Mouse (Mus musculus): ENCODE results near the gene Kif14. TPM values are rescaled to one million over a fixed set of nuclear protein-coding genes. Genes with fewer than 3 reads are reported as not detected.
A peak's percentile ranks its signal among the peaks of the same experiment; 100 is the strongest.

The Kif14 gene
- polyA plus RNA-seq, 1 experiment from 2014 or later: 4.5 TPM

- Histone ChIP-seq H3K9me3 (ENCODE audit: control insufficient read depth, low read length) (peaks cover 3% of the 10 kb centered on the region; the same call in 1 of the 2 replicates), H3K4me3 (ENCODE audit: control insufficient read depth in 1 of 2, insufficient read depth in 1 of 2, low read depth in 1 of 2, low read length in 2 of 2) (no peak overlapping the region), H3K36me3 (ENCODE audit: control insufficient read depth, insufficient read depth, low read length) (no peaks in the 10 kb centered on the region), H3K27me3 (ENCODE audit: control insufficient read depth, insufficient read depth, low read length) (no peaks in the 10 kb centered on the region), H3K4me1 (ENCODE audit: control insufficient read depth in 2 of 2, insufficient read depth in 2 of 2, low read length in 2 of 2) (peaks cover 5 to 6% of the 10 kb centered on the region in 2 experiments; a peak in 2 of 4 replicates), H3K4me2 (ENCODE audit: low read length) (no peak overlapping the region), H3K9ac (ENCODE audit: low read length) (no peak overlapping the region), H3K27ac (replicated peaks in 1 of 2; ENCODE audit: control insufficient read depth in 1 of 2, insufficient read depth in 1 of 2, low read depth in 2 of 2, low read length in 2 of 2) (no peak overlapping the region)
- 58% methylated on average over 12 of the region's 12 CpGs for WGBS
- ATAC-seq (ENCODE audit: insufficient number of reproducible peaks, insufficient read depth, low FRiP score, low read depth): no peak
Observed at GRCm38 (mm10) chr1:136541618-136542376, 75.7 kb downstream of the Kif14 start.

DNA sequence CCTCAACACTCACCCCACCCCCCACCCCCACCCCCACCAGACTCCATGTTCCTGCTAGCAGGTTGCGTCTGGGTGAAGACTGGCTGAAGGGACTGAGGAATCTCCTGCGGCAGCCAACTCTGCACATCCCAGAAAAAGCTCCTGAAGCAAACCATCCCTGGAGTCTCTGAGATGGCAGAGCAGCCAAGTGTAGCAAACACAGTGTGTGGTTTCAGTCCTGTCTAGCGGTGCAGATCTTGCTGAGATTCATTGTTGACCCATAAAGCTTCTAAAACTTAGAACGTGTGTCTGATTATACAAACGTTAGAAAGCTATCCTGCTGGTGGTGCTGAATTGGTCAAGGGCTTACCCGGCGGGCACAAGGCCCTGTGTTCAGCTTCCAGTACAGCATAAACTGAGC, 77.8 kb downstream of the Kif14 start:
- Histone ChIP-seq H3K4me3 (ENCODE audit: control insufficient read depth in 1 of 2, insufficient read depth in 1 of 2, low read depth in 1 of 2, low read length in 2 of 2) (no peak overlapping the region), H3K27me3 (ENCODE audit: control insufficient read depth, insufficient read depth, low read length) (no peaks in the 10 kb centered on the region), H3K4me2 (ENCODE audit: low read length) (no peak overlapping the region), H3K9ac (ENCODE audit: low read length) (no peak overlapping the region), H3K9me3 (ENCODE audit: control insufficient read depth, low read length) (no peaks in the 10 kb centered on the region), H3K27ac (replicated peaks in 1 of 2; ENCODE audit: control insufficient read depth in 1 of 2, insufficient read depth in 1 of 2, low read depth in 2 of 2, low read length in 2 of 2) (no peak overlapping the region), H3K36me3 (ENCODE audit: control insufficient read depth, insufficient read depth, low read length) (no peaks in the 10 kb centered on the region), H3K4me1 (ENCODE audit: control insufficient read depth in 2 of 2, insufficient read depth in 2 of 2, low read length in 2 of 2) (peaks cover 5 to 6% of the 10 kb centered on the region in 2 experiments; a peak in 2 of 4 replicates)
- WGBS: 46% methylated on average over 7 of the region's 7 CpGs
- no peak for ATAC-seq (ENCODE audit: insufficient number of reproducible peaks, insufficient read depth, low FRiP score, low read depth)

GRCm38 (mm10) chr1:136547068-136547467, 80.9 kb downstream of the Kif14 start:
- WGBS: 83% methylated on average over 2 of the region's 2 CpGs
- Histone ChIP-seq H3K27me3 (ENCODE audit: control insufficient read depth, insufficient read depth, low read length) (no peaks in the 10 kb centered on the region), H3K4me2 (ENCODE audit: low read length) (no peak overlapping the region), H3K4me1 (ENCODE audit: control insufficient read depth in 2 of 2, insufficient read depth in 2 of 2, low read length in 2 of 2) (no peaks in the 10 kb centered on the region), H3K27ac (replicated peaks in 1 of 2; ENCODE audit: control insufficient read depth in 1 of 2, insufficient read depth in 1 of 2, low read depth in 2 of 2, low read length in 2 of 2) (no peak overlapping the region), H3K36me3 (ENCODE audit: control insufficient read depth, insufficient read depth, low read length) (no peaks in the 10 kb centered on the region), H3K4me3 (ENCODE audit: control insufficient read depth in 1 of 2, insufficient read depth in 1 of 2, low read depth in 1 of 2, low read length in 2 of 2) (no peak overlapping the region), H3K9ac (ENCODE audit: low read length) (no peak overlapping the region), H3K9me3 (ENCODE audit: control insufficient read depth, low read length) (no peaks in the 10 kb centered on the region)
- no peak for ATAC-seq (ENCODE audit: insufficient number of reproducible peaks, insufficient read depth, low FRiP score, low read depth)

GRCm38 (mm10) chr1:136550285-136550684, 84.1 kb downstream of the Kif14 start:
- no peak overlapping the region for H3K27ac ChIP-seq (replicated peaks in 1 of 2; ENCODE audit: control insufficient read depth in 1 of 2, insufficient read depth in 1 of 2, low read depth in 2 of 2, low read length in 2 of 2)
- no peaks in the 10 kb centered on the region for H3K27me3 ChIP-seq (ENCODE audit: control insufficient read depth, insufficient read depth, low read length)
- ATAC-seq (ENCODE audit: insufficient number of reproducible peaks, insufficient read depth, low FRiP score, low read depth): no peak
- H3K4me1 ChIP-seq (ENCODE audit: control insufficient read depth in 2 of 2, insufficient read depth in 2 of 2, low read length in 2 of 2): no peaks in the 10 kb centered on the region
- H3K9ac ChIP-seq (ENCODE audit: low read length): no peak overlapping the region
- no peak overlapping the region for H3K4me3 ChIP-seq (ENCODE audit: control insufficient read depth in 1 of 2, insufficient read depth in 1 of 2, low read depth in 1 of 2, low read length in 2 of 2)
- 90% methylated on average over 6 of the region's 6 CpGs for WGBS
- no peaks in the 10 kb centered on the region for H3K9me3 ChIP-seq (ENCODE audit: control insufficient read depth, low read length)
- H3K36me3 ChIP-seq (ENCODE audit: control insufficient read depth, insufficient read depth, low read length): no peaks in the 10 kb centered on the region
- H3K4me2 ChIP-seq (ENCODE audit: low read length): no peak overlapping the region

DNA sequence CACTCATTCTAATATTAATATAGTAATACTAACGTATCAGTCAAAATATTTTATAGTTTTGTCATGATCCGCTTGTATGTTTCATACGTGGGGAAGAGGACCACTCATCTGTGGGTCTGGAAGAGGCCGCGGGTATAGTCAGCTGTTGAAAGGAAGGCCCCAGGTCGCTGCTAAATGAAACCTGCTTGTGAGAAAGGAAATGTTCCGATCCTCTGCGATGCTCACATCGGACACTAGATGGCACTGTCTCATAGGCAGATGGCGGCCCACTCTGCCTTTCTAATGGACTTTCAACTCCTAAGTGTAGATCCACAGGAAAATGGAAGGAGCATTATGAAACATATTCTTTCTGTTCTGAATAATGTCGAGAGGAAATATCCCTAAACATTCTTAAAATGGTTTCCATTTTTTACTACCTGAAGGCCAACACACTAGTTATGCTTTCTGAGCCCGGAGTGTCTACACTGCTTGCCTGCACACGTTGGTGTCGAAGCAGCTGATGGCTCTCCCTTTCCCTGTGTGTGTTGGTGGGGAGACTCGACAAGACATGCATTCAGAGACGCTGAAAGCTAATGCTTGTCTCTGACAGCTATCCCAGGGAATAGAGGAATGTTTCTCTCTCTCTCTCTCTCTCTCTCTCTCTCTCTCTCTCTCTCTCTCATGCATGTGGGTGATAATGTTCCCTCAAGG, 84.9 kb downstream of the Kif14 start:
- no peaks in the 10 kb centered on the region for H3K27me3 ChIP-seq (ENCODE audit: control insufficient read depth, insufficient read depth, low read length)
- ATAC-seq (ENCODE audit: insufficient number of reproducible peaks, insufficient read depth, low FRiP score, low read depth): no peak
- H3K9me3 ChIP-seq (ENCODE audit: control insufficient read depth, low read length): no peaks in the 10 kb centered on the region
- H3K4me2 ChIP-seq (ENCODE audit: low read length): no peak overlapping the region
- no peak overlapping the region for H3K27ac ChIP-seq (replicated peaks in 1 of 2; ENCODE audit: control insufficient read depth in 1 of 2, insufficient read depth in 1 of 2, low read depth in 2 of 2, low read length in 2 of 2)
- WGBS: 27% methylated on average over 16 of the region's 16 CpGs
- H3K4me3 ChIP-seq (ENCODE audit: control insufficient read depth in 1 of 2, insufficient read depth in 1 of 2, low read depth in 1 of 2, low read length in 2 of 2): no peak overlapping the region
- no peaks in the 10 kb centered on the region for H3K36me3 ChIP-seq (ENCODE audit: control insufficient read depth, insufficient read depth, low read length)
- no peak overlapping the region for H3K9ac ChIP-seq (ENCODE audit: low read length)
- H3K4me1 ChIP-seq (ENCODE audit: control insufficient read depth in 2 of 2, insufficient read depth in 2 of 2, low read length in 2 of 2): peaks cover under 1 to 4% of the 10 kb centered on the region in 2 experiments; a peak in 3 of 4 replicates

DNA sequence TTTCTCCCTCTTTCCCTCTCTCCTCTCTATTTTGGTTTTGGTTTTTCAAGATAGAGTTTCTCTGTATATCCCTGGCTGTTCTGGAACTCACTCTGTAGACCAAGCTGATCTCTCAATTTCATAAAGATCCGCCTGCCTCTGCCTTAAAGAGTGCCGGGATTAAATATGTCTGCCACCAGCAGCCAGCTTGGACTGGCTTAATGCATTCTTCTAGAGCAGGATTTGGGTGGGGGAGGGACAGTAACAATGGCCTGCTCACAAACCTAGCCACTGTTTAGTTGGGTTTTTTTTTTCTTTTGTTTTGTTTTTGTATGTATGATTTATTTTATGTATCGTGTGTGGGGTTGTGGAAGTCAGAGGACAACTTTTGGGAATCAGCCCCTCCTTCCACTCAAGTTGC, 88.5 kb downstream of the Kif14 start:
- no peak for ATAC-seq (ENCODE audit: insufficient number of reproducible peaks, insufficient read depth, low FRiP score, low read depth)
- peaks cover 2 to 8% of the 10 kb centered on the region in 2 experiments; a peak in 3 of 4 replicates for H3K4me1 ChIP-seq (ENCODE audit: control insufficient read depth in 2 of 2, insufficient read depth in 2 of 2, low read length in 2 of 2)
- no peak overlapping the region for H3K9ac ChIP-seq (ENCODE audit: low read length)
- no peak overlapping the region for H3K4me2 ChIP-seq (ENCODE audit: low read length)
- H3K36me3 ChIP-seq (ENCODE audit: control insufficient read depth, insufficient read depth, low read length): no peaks in the 10 kb centered on the region
- H3K4me3 ChIP-seq (ENCODE audit: control insufficient read depth in 1 of 2, insufficient read depth in 1 of 2, low read depth in 1 of 2, low read length in 2 of 2): no peak overlapping the region
- H3K27ac ChIP-seq (replicated peaks in 1 of 2; ENCODE audit: control insufficient read depth in 1 of 2, insufficient read depth in 1 of 2, low read depth in 2 of 2, low read length in 2 of 2): no peak overlapping the region
- WGBS: 81% methylated on average over 3 of the region's 3 CpGs
- no peaks in the 10 kb centered on the region for H3K9me3 ChIP-seq (ENCODE audit: control insufficient read depth, low read length)
- H3K27me3 ChIP-seq (ENCODE audit: control insufficient read depth, insufficient read depth, low read length): no peaks in the 10 kb centered on the region

DNA sequence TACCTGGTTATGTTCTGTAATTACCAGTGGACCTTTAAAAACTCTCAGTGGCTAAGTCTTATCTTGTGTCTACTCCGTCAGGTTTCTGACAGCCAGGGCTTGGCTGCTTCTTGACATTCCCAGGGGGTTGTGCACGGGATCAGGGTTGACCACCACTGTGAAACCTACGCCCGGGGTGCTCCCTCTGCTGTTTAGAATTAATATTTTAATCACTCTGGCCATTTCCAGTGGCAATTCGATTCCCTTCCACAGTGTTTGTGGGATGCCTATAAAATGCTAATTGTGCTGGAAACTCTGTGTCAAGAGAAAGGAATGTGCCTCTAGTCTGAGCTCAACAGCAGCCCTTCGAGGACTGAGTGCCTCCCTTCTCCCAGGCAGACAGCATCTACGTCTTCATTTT, 89.7 kb downstream of the Kif14 start:
- H3K27ac ChIP-seq (replicated peaks in 1 of 2; ENCODE audit: control insufficient read depth in 1 of 2, insufficient read depth in 1 of 2, low read depth in 2 of 2, low read length in 2 of 2): peak overlapping the region; percentile 16 to 17; a peak in 2 of 4 replicates
- no peaks in the 10 kb centered on the region for H3K36me3 ChIP-seq (ENCODE audit: control insufficient read depth, insufficient read depth, low read length)
- peak overlapping the region; percentile 18 for H3K4me2 ChIP-seq (ENCODE audit: low read length)
- WGBS: 18% methylated on average over 7 of the region's 7 CpGs
- no peaks in the 10 kb centered on the region for H3K27me3 ChIP-seq (ENCODE audit: control insufficient read depth, insufficient read depth, low read length)
- no peak for ATAC-seq (ENCODE audit: insufficient number of reproducible peaks, insufficient read depth, low FRiP score, low read depth)
- H3K4me3 ChIP-seq (ENCODE audit: control insufficient read depth in 1 of 2, insufficient read depth in 1 of 2, low read depth in 1 of 2, low read length in 2 of 2): no peak overlapping the region
- H3K4me1 ChIP-seq (ENCODE audit: control insufficient read depth in 2 of 2, insufficient read depth in 2 of 2, low read length in 2 of 2): peaks cover 2 to 8% of the 10 kb centered on the region in 2 experiments; a peak in 3 of 4 replicates
- no peaks in the 10 kb centered on the region for H3K9me3 ChIP-seq (ENCODE audit: control insufficient read depth, low read length)
- no peak overlapping the region for H3K9ac ChIP-seq (ENCODE audit: low read length)
